Mouse (Mus musculus) forebrain, embryonic 15.5 days (tissue): Measurements from ENCODE around the gene Flrt3. TPM values are rescaled to one million over a fixed set of nuclear protein-coding genes. Genes with fewer than 3 reads are reported as not detected.

ENCODE experiments used
- ATAC-seq: fragments of 200-750 bp; cut with Nextera tagmentation; replicated peaks from 2 replicates; pipeline ENCODE4 v1.8.0; 2017; ENCODE audit warnings: mild to moderate bottlenecking, moderate TSS enrichment, moderate library complexity
- H3K27ac ChIP-seq: fragments of 300-500 bp; sonication (generic); replicated peaks from 2 replicates; pipeline ENCODE4 v1.5.1; 2015; ENCODE audit warnings: mild to moderate bottlenecking, inconsistent platforms
- H3K27me3 ChIP-seq: fragments of 300-500 bp; sonication (generic); 2 replicates; pipeline ENCODE4 v1.6.1; 2015; ENCODE audit warnings: inconsistent platforms
- H3K36me3 ChIP-seq: fragments of 300-500 bp; sonication (generic); 2 replicates; pipeline ENCODE4 v1.6.1; 2015; ENCODE audit warnings: mild to moderate bottlenecking, inconsistent platforms
- H3K4me1 ChIP-seq: fragments of 300-500 bp; sonication (generic); 2 replicates; pipeline ENCODE4 v1.6.1; 2015; ENCODE audit warnings: inconsistent platforms
- H3K4me2 ChIP-seq: fragments of 300-500 bp; sonication (generic); replicated peaks from 2 replicates; pipeline ENCODE4 v1.6.1; 2015; ENCODE audit warnings: mild to moderate bottlenecking, inconsistent platforms
- H3K4me3 ChIP-seq: fragments of 300-500 bp; sonication (generic); 2 replicates; pipeline ENCODE4 v1.5.1; 2015; ENCODE audit warnings: mild to moderate bottlenecking, inconsistent platforms
- H3K9ac ChIP-seq: fragments of 300-500 bp; sonication (generic); replicated peaks from 2 replicates; pipeline ENCODE4 v1.6.1; 2015; ENCODE audit warnings: mild to moderate bottlenecking, inconsistent platforms
- H3K9me3 ChIP-seq: fragments of 300-500 bp; sonication (generic); 2 replicates; pipeline ENCODE4 v1.6.1; 2016; ENCODE audit warnings: inconsistent platforms
- WGBS: fragments of 180-500 bp; shearing (Covaris S2); methylation state at CpG from one replicate; pipeline ENCODE4 v1.1.7; 2015; ENCODE audit warnings: mixed read lengths; 5-methylcytosine and 5-hydroxymethylcytosine counted together
- polyA plus RNA-seq: library from polyadenylated mRNA; unstranded; fragments of >200 nt; fragmentation: Nextera tagmentation; extraction: Ambion mirVana; gene quantifications from 2 replicates; pipeline ENCODE4 v1.2.1, GENCODE M21; 2015

Flrt3 gene
- 52.8 and 56.6 TPM in 2 replicates for polyA plus RNA-seq

GRCm38 (mm10) chr2:140670963-140671702 is at the start of gene Flrt3:
Flrt3 (minus strand) TSS chr2:140671469.
- under 1% methylated on average over 26 of the region's 26 CpGs for WGBS
- Histone ChIP-seq H3K27ac (peak within 1 kb of the TSS; percentile 87), H3K9ac (peak within 1 kb of the TSS; percentile 77)

GRCm38 (mm10) chr2:140717407-140717806 is 46.1 kb upstream of the Flrt3 start:
- H3K36me3 ChIP-seq: no peaks in the 10 kb centered on the region
- H3K4me2 ChIP-seq: no peak overlapping the region
- ATAC-seq: no peak
- no peaks in the 10 kb centered on the region for H3K27me3 ChIP-seq
- no peaks in the 10 kb centered on the region for H3K9me3 ChIP-seq
- no peak overlapping the region for H3K27ac ChIP-seq
- H3K4me1 ChIP-seq: no peaks in the 10 kb centered on the region
- no peak overlapping the region for H3K9ac ChIP-seq
- 89% methylated on average over 9 of the region's 9 CpGs for WGBS
- H3K4me3 ChIP-seq: no peak overlapping the region

More at GRCm38 (mm10) chr2:140670963-140671702, at the start of gene Flrt3:
- peak; percentile 97 for ATAC-seq
- Histone ChIP-seq H3K36me3 (no peaks in the 10 kb centered on the region), H3K27me3 (no peaks in the 10 kb centered on the region), H3K4me3 (peak within 1 kb of the TSS; percentile 59), H3K9me3 (no peaks in the 10 kb centered on the region), H3K4me2 (peak within 1 kb of the TSS; percentile 55), H3K4me1 (peaks cover 22% of the 10 kb centered on the region)

- Histone ChIP-seq H3K4me1 (no peaks in the 10 kb centered on the region), H3K4me2 (no peak overlapping the region), H3K9ac (no peak overlapping the region), H3K27me3 (no peaks in the 10 kb centered on the region), H3K9me3 (no peaks in the 10 kb centered on the region), H3K4me3 (no peak overlapping the region), H3K27ac (no peak overlapping the region), H3K36me3 (no peaks in the 10 kb centered on the region)
- WGBS: 86% methylated on average over 4 of the region's 4 CpGs
- ATAC-seq: no peak
Measured at GRCm38 (mm10) chr2:140715822-140716221, 44.6 kb upstream of the Flrt3 start.

GRCm38 (mm10) chr2:140707550-140707949 is 36.3 kb upstream of the Flrt3 start:
- Histone ChIP-seq H3K4me1 (peaks cover 14% of the 10 kb centered on the region), H3K36me3 (no peaks in the 10 kb centered on the region), H3K4me2 (no peak overlapping the region), H3K9me3 (no peaks in the 10 kb centered on the region), H3K27me3 (no peaks in the 10 kb centered on the region), H3K4me3 (no peak overlapping the region), H3K27ac (no peak overlapping the region), H3K9ac (no peak overlapping the region)
- no peak for ATAC-seq
- WGBS: 80% methylated on average over 5 of the region's 5 CpGs

GRCm38 (mm10) chr2:140705278-140705677 is 34.0 kb upstream of the Flrt3 start:
- Histone ChIP-seq H3K27ac (no peak overlapping the region), H3K4me2 (no peak overlapping the region), H3K9ac (no peak overlapping the region), H3K27me3 (no peaks in the 10 kb centered on the region), H3K4me1 (peaks cover 14% of the 10 kb centered on the region), H3K36me3 (no peaks in the 10 kb centered on the region), H3K9me3 (no peaks in the 10 kb centered on the region), H3K4me3 (no peak overlapping the region)
- WGBS: 3% methylated on average over 2 of the region's 2 CpGs
- no peak for ATAC-seq

- 14% methylated on average over 3 of the region's 3 CpGs for WGBS
- H3K27me3 ChIP-seq: no peaks in the 10 kb centered on the region
- no peak overlapping the region for H3K9ac ChIP-seq
- peaks cover 14% of the 10 kb centered on the region for H3K4me1 ChIP-seq
- ATAC-seq: no peak
- no peak overlapping the region for H3K27ac ChIP-seq
- H3K4me3 ChIP-seq: no peak overlapping the region
- H3K4me2 ChIP-seq: no peak overlapping the region
- H3K9me3 ChIP-seq: no peaks in the 10 kb centered on the region
- H3K36me3 ChIP-seq: no peaks in the 10 kb centered on the region
Measured at GRCm38 (mm10) chr2:140704146-140704545, 32.9 kb upstream of the Flrt3 start.

- Histone ChIP-seq H3K4me3 (no peak overlapping the region), H3K36me3 (no peaks in the 10 kb centered on the region), H3K9me3 (no peaks in the 10 kb centered on the region), H3K4me1 (peaks cover 20% of the 10 kb centered on the region), H3K9ac (no peak overlapping the region), H3K4me2 (no peak overlapping the region), H3K27me3 (no peaks in the 10 kb centered on the region), H3K27ac (no peak overlapping the region)
- peak; percentile 73; the same call in 1 of the 2 replicates for ATAC-seq
- 7% methylated on average over 4 of the region's 4 CpGs for WGBS
Measured at GRCm38 (mm10) chr2:140703377-140703776, 32.1 kb upstream of the Flrt3 start.

GRCm38 (mm10) chr2:140698585-140698984 is 27.3 kb upstream of the Flrt3 start:
- H3K36me3 ChIP-seq: no peaks in the 10 kb centered on the region
- no peak overlapping the region for H3K4me2 ChIP-seq
- H3K4me1 ChIP-seq: peaks cover 13% of the 10 kb centered on the region

GRCm38 (mm10) chr2:140693845-140694244 is 22.6 kb upstream of the Flrt3 start:
- H3K4me2 ChIP-seq: no peak overlapping the region
- no peak overlapping the region for H3K9ac ChIP-seq
- no peak overlapping the region for H3K4me3 ChIP-seq
- H3K4me1 ChIP-seq: peaks cover 7% of the 10 kb centered on the region
- no peak overlapping the region for H3K27ac ChIP-seq
- WGBS: 90% methylated on average over 5 of the region's 5 CpGs
- no peaks in the 10 kb centered on the region for H3K27me3 ChIP-seq
- no peaks in the 10 kb centered on the region for H3K9me3 ChIP-seq
- H3K36me3 ChIP-seq: no peaks in the 10 kb centered on the region
- ATAC-seq: no peak

More at GRCm38 (mm10) chr2:140698585-140698984, 27.3 kb upstream of the Flrt3 start:
- WGBS: 3% methylated on average over 3 of the region's 3 CpGs
- Histone ChIP-seq H3K27me3 (no peaks in the 10 kb centered on the region), H3K4me3 (no peak overlapping the region), H3K9me3 (no peaks in the 10 kb centered on the region), H3K27ac (no peak overlapping the region), H3K9ac (no peak overlapping the region)
- ATAC-seq: no peak

GRCm38 (mm10) chr2:140692461-140692860 is 21.2 kb upstream of the Flrt3 start:
- WGBS: 82% methylated on average over 4 of the region's 4 CpGs
- H3K9me3 ChIP-seq: no peaks in the 10 kb centered on the region
- H3K9ac ChIP-seq: no peak overlapping the region
- H3K4me2 ChIP-seq: no peak overlapping the region
- no peaks in the 10 kb centered on the region for H3K4me1 ChIP-seq
- no peaks in the 10 kb centered on the region for H3K36me3 ChIP-seq
- no peaks in the 10 kb centered on the region for H3K27me3 ChIP-seq
- no peak for ATAC-seq
- no peak overlapping the region for H3K27ac ChIP-seq
- no peak overlapping the region for H3K4me3 ChIP-seq

- Histone ChIP-seq H3K36me3 (no peaks in the 10 kb centered on the region), H3K27ac (no peak overlapping the region), H3K9me3 (no peaks in the 10 kb centered on the region), H3K4me1 (no peaks in the 10 kb centered on the region), H3K4me2 (no peak overlapping the region), H3K27me3 (no peaks in the 10 kb centered on the region), H3K4me3 (no peak overlapping the region), H3K9ac (no peak overlapping the region)
- ATAC-seq: no peak
- 90% methylated on average over 1 of the region's 1 CpGs for WGBS
Measured at GRCm38 (mm10) chr2:140691403-140691802, 20.1 kb upstream of the Flrt3 start.

- H3K9ac ChIP-seq: no peak overlapping the region
- no peak overlapping the region for H3K27ac ChIP-seq
- ATAC-seq: no peak
- H3K9me3 ChIP-seq: no peaks in the 10 kb centered on the region
- WGBS: 90% methylated on average over 2 of the region's 2 CpGs
- no peaks in the 10 kb centered on the region for H3K27me3 ChIP-seq
- no peak overlapping the region for H3K4me2 ChIP-seq
- H3K4me1 ChIP-seq: no peaks in the 10 kb centered on the region
- no peak overlapping the region for H3K4me3 ChIP-seq
- H3K36me3 ChIP-seq: no peaks in the 10 kb centered on the region
Measured at GRCm38 (mm10) chr2:140690906-140691305, 19.6 kb upstream of the Flrt3 start.

- Histone ChIP-seq H3K27me3 (no peaks in the 10 kb centered on the region), H3K4me2 (no peak overlapping the region), H3K9me3 (no peaks in the 10 kb centered on the region), H3K36me3 (no peaks in the 10 kb centered on the region), H3K4me3 (no peak overlapping the region), H3K9ac (no peak overlapping the region), H3K27ac (no peak overlapping the region), H3K4me1 (no peaks in the 10 kb centered on the region)
- 25% methylated on average over 3 of the region's 3 CpGs for WGBS
- no peak for ATAC-seq
Measured at GRCm38 (mm10) chr2:140676728-140677127, 5.5 kb upstream of the Flrt3 start.
